Mouse (Mus musculus) E14TG2a.4 (cell line): ENCODE results near the gene Ttn.

ENCODE experiments used
- CTCF ChIP-seq: conservative IDR thresholded peaks from 2 replicates; pipeline ENCODE4 v1.5.1; 2014; ENCODE audit warnings: low read length
- NANOG ChIP-seq: IDR thresholded peaks from 2 replicates; pipeline ENCODE4 v1.6.1; 2014; ENCODE audit warnings: borderline replicate concordance, low read length, mixed read lengths
- POU5F1 ChIP-seq: IDR thresholded peaks from 2 replicates; pipeline ENCODE4 v1.6.1; 2014; ENCODE audit warnings: low read length, borderline replicate concordance

- TF ChIP-seq CTCF (no peak), NANOG (no peak), POU5F1 (no peak)
These were observed 287.1 kb downstream of the Ttn start for GRCm38 (mm10) chr2:76695290-76695689.
